Mouse (Mus musculus) midbrain, embryonic 11.5 days (tissue): ENCODE measurements at regions not wholly inside any gene's neighbourhood (a gene's known extent, or its start where the extent isn't known, plus 50 kb on each side); places are given as distances from the start of the nearest gene placed in this dataset.

ENCODE experiments used
- ATAC-seq: fragments of 200-750 bp; cut with Nextera tagmentation; 2 replicates; pipeline ENCODE4 v1.8.0; 2017; ENCODE audit warnings: moderate TSS enrichment, moderate library complexity; ENCODE audit not compliant: low FRiP score
- DNase-seq: peaks from one replicate; pipeline ENCODE4 v3.0.0; 2015; ENCODE audit warnings: low spot score; ENCODE audit errors: missing footprints
- H3K27ac ChIP-seq: fragments of 300-500 bp; sonication (generic); 2 replicates; pipeline ENCODE4 v1.5.1; 2014; ENCODE audit warnings: low read depth, low read length
- H3K27me3 ChIP-seq: fragments of 300-500 bp; sonication (generic); 2 replicates; pipeline ENCODE4 v1.6.1; 2014; ENCODE audit warnings: mild to moderate bottlenecking, low read length, moderate library complexity, mixed read lengths; ENCODE audit not compliant: control insufficient read depth, insufficient read depth
- H3K36me3 ChIP-seq: fragments of 300-500 bp; sonication (generic); 2 replicates; pipeline ENCODE4 v1.6.1; 2014; ENCODE audit warnings: mild to moderate bottlenecking, low read length, moderate library complexity, mixed read lengths; ENCODE audit not compliant: control insufficient read depth, insufficient read depth
- H3K4me1 ChIP-seq: fragments of 300-500 bp; sonication (generic); 2 replicates; pipeline ENCODE4 v1.6.1; 2014; ENCODE audit warnings: low read length; ENCODE audit not compliant: control insufficient read depth, insufficient read depth
- H3K4me2 ChIP-seq: fragments of 300-500 bp; sonication (generic); 2 replicates; pipeline ENCODE4 v1.6.1; 2014; ENCODE audit warnings: mild to moderate bottlenecking, moderate library complexity
- H3K4me3 ChIP-seq: fragments of 300-500 bp; sonication (generic); 2 replicates; pipeline ENCODE4 v1.5.1; 2014; ENCODE audit warnings: low read depth, low read length
- H3K9ac ChIP-seq: fragments of 300-500 bp; sonication (generic); 2 replicates; pipeline ENCODE4 v1.6.1; 2014; ENCODE audit warnings: low read length
- H3K9me3 ChIP-seq: fragments of 300-500 bp; sonication (generic); 2 replicates; pipeline ENCODE4 v1.6.1; 2016; ENCODE audit warnings: low read length; ENCODE audit not compliant: control insufficient read depth
- WGBS: fragments of 180-500 bp; shearing (Covaris S2); extraction: QIAGEN DNeasy Blood & Tissue Kit; methylation state at CpG from one replicate; pipeline ENCODE4 v1.1.7; 2014; 5-methylcytosine and 5-hydroxymethylcytosine counted together

DNA sequence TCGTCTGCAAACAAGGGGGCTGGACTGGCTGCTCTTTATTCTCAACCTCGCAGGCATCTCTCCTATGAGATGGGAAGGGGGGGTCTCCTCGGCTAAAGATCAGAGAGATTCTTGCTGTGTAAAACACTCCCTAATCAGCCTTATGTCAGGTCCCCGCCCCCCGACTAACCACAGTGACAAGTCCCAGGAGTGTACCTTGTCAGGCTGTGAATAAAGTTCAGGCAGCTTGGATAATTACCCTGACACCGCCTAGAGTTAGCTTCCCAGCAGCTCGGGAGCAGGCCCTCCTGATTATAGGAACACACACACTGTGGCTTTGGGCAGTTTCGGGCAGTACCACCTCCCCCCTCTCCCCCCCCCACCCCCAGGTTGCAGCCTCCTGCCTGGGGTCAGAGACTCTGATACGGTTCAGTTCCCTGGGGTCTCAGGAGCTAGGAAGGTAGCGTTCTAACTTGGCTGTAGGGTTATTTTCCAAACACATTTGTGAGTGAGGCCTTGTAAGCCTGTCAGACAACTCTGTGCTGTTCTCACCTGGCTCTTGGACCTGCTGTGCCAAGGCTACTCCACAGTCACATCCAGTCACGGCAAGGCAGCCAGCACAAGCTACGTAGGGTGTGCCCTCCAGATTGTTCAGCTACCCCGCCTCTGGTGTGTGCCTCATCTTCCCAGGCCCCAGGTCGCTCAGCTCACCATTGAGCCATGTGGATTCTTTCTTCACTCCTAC, 461.0 kb upstream of the Zmiz1 start:
- Histone ChIP-seq H3K4me3 (no peak overlapping the region), H3K4me2 (no peak overlapping the region), H3K4me1 (peaks cover 29% of the 10 kb centered on the region), H3K27ac (no peak overlapping the region), H3K36me3 (no peaks in the 10 kb centered on the region), H3K27me3 (peaks cover 4% of the 10 kb centered on the region; the same call in 1 of the 2 replicates), H3K9me3 (no peaks in the 10 kb centered on the region), H3K9ac (no peak overlapping the region)
- peak; percentile 63 for ATAC-seq
- 23% methylated on average over 14 of the region's 14 CpGs for WGBS
- DNase-seq = peak; percentile 89

GRCm38 (mm10) chr14:24999008-24999572, 459.9 kb upstream of the Zmiz1 start:
- DNase-seq (no peak), ATAC-seq (no peak)
- no peak overlapping the region for H3K4me2 ChIP-seq
- H3K27ac ChIP-seq = no peak overlapping the region
- peaks cover 4% of the 10 kb centered on the region; the same call in 1 of the 2 replicates for H3K27me3 ChIP-seq
- no peak overlapping the region for H3K9ac ChIP-seq
- no peaks in the 10 kb centered on the region for H3K9me3 ChIP-seq
- no peaks in the 10 kb centered on the region for H3K36me3 ChIP-seq
- no peak overlapping the region for H3K4me3 ChIP-seq
- 63% methylated on average over 3 of the region's 3 CpGs for WGBS
- peaks cover 19% of the 10 kb centered on the region for H3K4me1 ChIP-seq

DNA sequence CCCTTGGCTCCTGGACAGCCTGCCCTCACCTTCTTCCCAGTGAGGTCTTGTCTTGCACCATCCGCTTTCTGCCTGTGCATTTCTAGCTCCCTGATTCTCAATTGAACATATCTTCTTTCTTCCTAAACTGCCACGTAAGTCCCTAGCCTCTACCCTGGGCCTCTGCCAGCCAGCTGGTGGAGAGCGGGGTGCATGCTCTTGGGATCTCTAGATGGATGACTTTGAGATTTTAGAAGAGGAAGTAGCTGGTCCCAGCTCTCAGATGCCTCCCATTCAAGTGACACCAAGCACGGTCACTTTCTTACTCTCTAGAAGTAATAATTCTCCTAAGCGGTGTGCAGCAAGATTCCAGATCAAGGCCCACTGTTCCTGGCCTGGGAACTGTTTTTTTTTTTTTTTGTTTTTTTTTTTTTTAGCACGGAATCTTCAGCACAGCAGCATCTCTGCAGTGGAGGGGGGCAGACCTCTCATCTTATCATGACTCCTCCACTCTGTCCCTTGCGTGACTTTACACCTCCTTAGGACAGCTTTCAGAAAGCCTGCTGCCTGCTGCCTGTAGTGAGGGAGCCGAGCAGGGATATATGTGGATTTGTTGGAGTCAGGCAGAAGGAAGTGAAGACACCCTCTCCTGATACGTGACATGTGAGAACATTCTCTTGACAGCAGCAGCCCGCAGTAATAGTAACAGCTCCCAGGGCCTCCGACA, 453.6 kb upstream of the Zmiz1 start:
- no peak for DNase-seq
- 85% methylated on average over 11 of the region's 11 CpGs for WGBS
- Histone ChIP-seq H3K4me3 (no peak overlapping the region), H3K27ac (no peak overlapping the region), H3K9ac (no peak overlapping the region), H3K4me1 (no peaks in the 10 kb centered on the region), H3K4me2 (no peak overlapping the region), H3K9me3 (no peaks in the 10 kb centered on the region), H3K36me3 (no peaks in the 10 kb centered on the region), H3K27me3 (no peaks in the 10 kb centered on the region)
- no peak for ATAC-seq

GRCm38 (mm10) chr14:25011926-25012325, 447.1 kb upstream of the Zmiz1 start:
- Histone ChIP-seq H3K4me2 (no peak overlapping the region), H3K9me3 (no peaks in the 10 kb centered on the region), H3K9ac (no peak overlapping the region), H3K36me3 (no peaks in the 10 kb centered on the region), H3K27me3 (no peaks in the 10 kb centered on the region), H3K27ac (no peak overlapping the region), H3K4me3 (no peak overlapping the region), H3K4me1 (peaks cover 16% of the 10 kb centered on the region)
- DNase-seq = no peak
- ATAC-seq = no peak
- 74% methylated on average over 3 of the region's 3 CpGs for WGBS

- H3K4me2 ChIP-seq = peak overlapping the region; percentile 32
- H3K27ac ChIP-seq = peak overlapping the region; percentile 82
- H3K36me3 ChIP-seq = no peaks in the 10 kb centered on the region
- under 1% methylated on average over 8 of the region's 8 CpGs for WGBS
- H3K4me3 ChIP-seq = no peak overlapping the region
- peak; percentile 92 for DNase-seq
- no peaks in the 10 kb centered on the region for H3K27me3 ChIP-seq
- peak; percentile 70; the same call in 1 of the 2 replicates for ATAC-seq
- peaks cover 16% of the 10 kb centered on the region for H3K4me1 ChIP-seq
- H3K9me3 ChIP-seq = no peaks in the 10 kb centered on the region
- peak overlapping the region; percentile 53 for H3K9ac ChIP-seq
These were observed 443.4 kb upstream of the Zmiz1 start for GRCm38 (mm10) chr14:25015288-25016238.

- H3K9me3 ChIP-seq = no peaks in the 10 kb centered on the region
- DNase-seq (no peak), ATAC-seq (no peak)
- WGBS = 68% methylated on average over 5 of the region's 5 CpGs
- H3K27ac ChIP-seq = no peak overlapping the region
- no peaks in the 10 kb centered on the region for H3K36me3 ChIP-seq
- no peak overlapping the region for H3K9ac ChIP-seq
- no peak overlapping the region for H3K4me3 ChIP-seq
- peaks cover 16% of the 10 kb centered on the region for H3K4me1 ChIP-seq
- no peaks in the 10 kb centered on the region for H3K27me3 ChIP-seq
- no peak overlapping the region for H3K4me2 ChIP-seq
These were observed 441.1 kb upstream of the Zmiz1 start for GRCm38 (mm10) chr14:25017860-25018259.

DNA sequence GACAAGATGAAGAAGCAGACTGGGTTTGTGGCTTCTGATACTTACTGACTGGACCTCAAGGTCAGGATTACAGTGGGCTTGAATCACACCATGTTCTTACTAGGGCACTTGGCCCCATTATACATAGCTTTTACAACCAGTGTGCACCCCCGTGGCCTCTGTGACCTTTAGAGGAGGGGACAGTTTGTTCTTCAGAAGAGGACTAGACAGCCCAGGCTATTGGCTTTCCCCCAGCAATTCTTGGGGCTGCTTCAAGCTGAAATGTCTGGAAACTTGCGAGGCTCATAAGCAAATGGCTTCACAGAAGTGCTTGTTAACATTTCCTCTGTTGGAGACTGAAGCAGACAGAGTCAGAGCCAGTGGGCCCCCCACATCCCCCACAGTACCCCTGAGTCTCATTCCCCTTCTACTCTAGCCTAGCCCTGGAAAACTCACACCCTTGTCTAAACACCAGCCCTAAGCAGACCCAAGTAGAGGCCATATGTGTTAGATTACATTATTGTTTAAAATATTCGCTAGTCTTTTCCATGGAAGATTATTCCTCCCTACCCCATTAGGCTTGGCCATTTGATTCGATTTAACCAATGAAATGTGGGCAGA, 439.6 kb upstream of the Zmiz1 start:
- H3K9ac ChIP-seq = no peak overlapping the region
- H3K4me3 ChIP-seq = no peak overlapping the region
- WGBS = 71% methylated on average over 4 of the region's 4 CpGs
- no peaks in the 10 kb centered on the region for H3K27me3 ChIP-seq
- no peak overlapping the region for H3K27ac ChIP-seq
- H3K36me3 ChIP-seq = no peaks in the 10 kb centered on the region
- no peak overlapping the region for H3K4me2 ChIP-seq
- ATAC-seq (no peak), DNase-seq (no peak)
- peaks cover 16% of the 10 kb centered on the region for H3K4me1 ChIP-seq
- no peaks in the 10 kb centered on the region for H3K9me3 ChIP-seq

DNA sequence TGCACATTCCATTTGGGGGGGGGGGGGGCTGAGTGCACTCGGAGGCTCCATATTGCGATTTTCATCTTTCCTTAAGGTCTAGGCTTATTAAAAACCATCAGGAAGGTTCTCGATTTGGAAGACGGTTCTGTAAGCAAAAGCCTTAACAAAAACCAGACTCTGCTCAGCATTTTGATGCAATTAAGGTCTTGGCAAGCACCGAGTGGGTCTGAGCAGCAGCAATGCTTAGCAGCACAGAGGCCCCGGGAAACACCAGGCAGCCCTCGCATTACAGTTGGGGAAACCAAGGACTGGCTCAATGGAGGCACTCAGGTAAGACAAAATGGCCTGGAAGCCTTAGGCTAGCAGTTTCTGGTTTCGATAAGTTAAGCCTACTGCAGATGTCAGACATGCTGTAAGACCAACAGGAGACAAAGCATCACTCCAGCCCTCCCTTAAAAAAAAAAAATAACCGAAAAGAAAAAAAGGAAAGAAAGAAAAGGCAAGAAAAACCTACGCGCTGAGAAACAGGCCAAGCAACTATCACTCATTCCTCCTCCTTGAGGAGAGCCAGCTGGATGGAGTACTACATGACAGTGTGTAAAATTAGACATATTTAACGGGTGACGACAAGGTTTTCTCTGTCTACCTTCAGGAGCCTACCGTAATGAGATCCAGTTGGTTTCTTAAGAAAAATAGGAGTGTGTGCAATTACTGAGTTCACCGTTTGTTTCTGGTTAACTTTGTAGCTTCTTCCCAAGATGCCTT, 436.3 kb upstream of the Zmiz1 start:
- Histone ChIP-seq H3K4me1 (no peaks in the 10 kb centered on the region), H3K27ac (no peak overlapping the region), H3K4me2 (no peak overlapping the region), H3K9me3 (no peaks in the 10 kb centered on the region), H3K36me3 (no peaks in the 10 kb centered on the region), H3K27me3 (no peaks in the 10 kb centered on the region), H3K4me3 (no peak overlapping the region), H3K9ac (no peak overlapping the region)
- 88% methylated on average over 15 of the region's 15 CpGs for WGBS
- no peak for DNase-seq
- ATAC-seq = no peak
